Mouse (Mus musculus) ES-CJ7 (cell line): ENCODE data around the gene Aifm1.
"Not testable (repeated sequence)": the region's sequence is repeated elsewhere in the genome, so short reads cannot be mapped to it uniquely, and the experiment has no call there.

Source experiments
- DNase-seq: peaks from one replicate; pipeline ENCODE4 v3.0.0; 2011; ENCODE audit warnings: low read depth, low spot score

Aifm1 gene

DNA sequence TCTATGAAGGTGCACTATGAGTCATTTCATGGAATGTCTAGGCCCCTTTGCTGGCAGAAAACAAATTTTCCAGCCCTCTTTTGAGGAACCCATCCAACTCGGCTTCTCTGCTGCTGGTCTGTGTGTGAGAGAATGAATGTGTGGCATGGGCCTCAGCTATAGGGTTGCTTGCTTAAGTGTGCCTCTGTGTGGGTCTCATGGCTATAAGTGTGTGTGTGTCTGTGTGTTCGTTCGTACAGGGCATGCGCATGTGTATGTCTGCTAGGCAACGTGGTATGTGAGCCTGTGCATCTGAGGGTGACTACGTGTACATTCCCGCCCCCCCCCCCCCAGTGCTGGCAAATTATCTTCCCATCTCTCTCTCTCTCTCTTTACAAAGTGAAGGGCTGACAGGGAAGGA lies 52.9 kb downstream of the Aifm1 start:
- DNase-seq, result no peak

DNA sequence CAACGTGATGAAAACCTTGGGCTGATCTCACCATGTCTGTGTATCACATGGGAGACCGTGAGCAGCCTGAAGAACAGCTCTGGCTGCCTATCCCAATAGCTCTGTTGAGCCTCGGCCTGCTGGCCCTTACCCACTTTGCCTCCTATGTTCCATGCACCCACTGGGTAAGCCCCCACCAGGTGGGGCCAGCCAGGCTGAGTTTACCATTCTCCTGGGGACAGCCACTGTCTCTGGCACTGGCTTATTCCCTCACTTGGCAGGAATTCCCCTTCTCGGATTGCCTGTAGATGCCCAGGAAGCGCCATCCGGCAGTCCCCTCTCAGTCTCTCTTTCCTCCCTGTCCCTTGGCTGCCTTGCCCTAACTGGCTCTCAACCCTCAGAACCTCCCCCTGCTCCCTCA lies 56.4 kb downstream of the Aifm1 start:
- no peak for DNase-seq

- no peak for DNase-seq
These were observed 58.3 kb downstream of the Aifm1 start for GRCm38 (mm10) chrX:48455018-48455417.

DNA sequence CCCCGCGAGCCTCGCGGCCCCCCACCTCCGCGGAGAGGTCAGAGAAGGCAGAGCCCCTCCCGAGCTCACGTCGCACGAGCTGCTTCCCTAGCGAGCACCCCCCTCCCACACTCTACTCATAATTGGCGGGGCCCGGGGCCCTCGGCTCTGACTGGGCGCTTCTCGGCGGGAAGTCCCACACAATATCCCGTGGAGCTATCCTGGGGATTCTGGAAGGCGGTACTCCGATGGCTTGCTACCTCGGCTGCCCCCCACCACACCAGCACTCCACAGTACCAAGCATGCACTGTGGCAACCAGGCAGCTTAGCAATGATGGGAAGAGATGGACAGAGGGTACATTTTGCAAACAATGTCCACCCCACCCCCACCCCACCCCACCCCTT lies 58.9 kb downstream of the Aifm1 start:
- DNase-seq, result no peak

- DNase-seq, result peak; percentile 63
These were observed 59.4 kb downstream of the Aifm1 start for GRCm38 (mm10) chrX:48453736-48454494.

DNA sequence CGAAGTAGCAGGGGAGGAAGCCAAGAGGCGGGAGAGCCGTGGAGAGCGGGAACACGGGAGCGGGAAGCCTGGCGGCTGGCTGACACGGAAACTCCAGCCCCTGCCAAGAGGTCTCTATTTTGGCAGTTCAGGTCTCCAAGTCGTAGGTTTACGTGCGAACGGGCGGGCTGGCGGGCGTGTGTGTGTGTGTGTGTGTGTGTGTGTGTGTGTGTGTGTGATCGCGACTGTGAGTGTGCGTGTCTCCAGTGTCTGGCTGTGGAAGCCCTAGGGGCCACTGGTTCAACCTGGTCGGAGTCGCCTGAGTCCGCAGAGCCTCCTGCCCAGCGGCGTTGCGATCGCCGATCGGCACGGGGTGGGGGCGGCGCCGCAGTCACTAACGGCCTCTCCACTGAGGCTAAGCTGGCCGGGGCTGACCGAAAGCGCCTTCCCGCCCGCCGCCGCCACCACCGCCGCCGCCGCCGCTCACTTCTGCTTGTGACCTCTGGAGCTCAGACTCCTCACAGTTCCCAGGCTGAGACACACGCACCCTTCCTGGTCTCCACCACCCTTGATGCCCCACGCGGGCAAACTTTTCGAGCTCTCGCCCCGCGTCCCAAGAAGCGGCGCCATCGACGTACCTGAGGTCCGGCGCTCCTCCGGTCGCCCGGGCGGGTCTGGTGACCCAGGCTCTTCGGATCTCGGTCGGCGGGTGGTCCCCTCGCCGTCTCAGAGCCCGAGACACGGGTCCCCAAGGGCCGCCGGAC lies 60.3 kb downstream of the Aifm1 start:
- no peak for DNase-seq

GRCm38 (mm10) chrX:48452231-48452890 lies 61.0 kb downstream of the Aifm1 start:
- no peak for DNase-seq

GRCm38 (mm10) chrX:48449646-48450045 lies 63.7 kb downstream of the Aifm1 start:
- DNase-seq, result no peak

DNA sequence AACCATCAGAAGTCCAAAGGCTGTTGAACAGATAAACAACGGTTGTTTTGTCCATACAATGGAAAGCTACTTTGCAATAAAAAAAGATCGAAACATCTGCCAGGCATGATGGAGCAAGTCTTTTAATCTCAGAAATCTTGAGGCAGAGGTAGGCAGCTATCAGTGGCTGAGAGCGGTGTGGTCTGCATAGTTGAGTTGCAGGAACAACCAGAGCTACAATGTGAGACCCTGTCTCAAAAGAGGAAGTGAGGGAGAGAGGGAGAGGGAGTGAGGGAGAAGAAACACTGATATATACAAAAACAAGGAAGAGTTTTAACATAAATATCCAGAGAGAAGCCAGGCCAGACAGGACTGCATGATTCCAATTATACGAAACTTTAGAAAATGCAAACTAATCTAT lies 68.7 kb downstream of the Aifm1 start:
- no peak for DNase-seq

DNA sequence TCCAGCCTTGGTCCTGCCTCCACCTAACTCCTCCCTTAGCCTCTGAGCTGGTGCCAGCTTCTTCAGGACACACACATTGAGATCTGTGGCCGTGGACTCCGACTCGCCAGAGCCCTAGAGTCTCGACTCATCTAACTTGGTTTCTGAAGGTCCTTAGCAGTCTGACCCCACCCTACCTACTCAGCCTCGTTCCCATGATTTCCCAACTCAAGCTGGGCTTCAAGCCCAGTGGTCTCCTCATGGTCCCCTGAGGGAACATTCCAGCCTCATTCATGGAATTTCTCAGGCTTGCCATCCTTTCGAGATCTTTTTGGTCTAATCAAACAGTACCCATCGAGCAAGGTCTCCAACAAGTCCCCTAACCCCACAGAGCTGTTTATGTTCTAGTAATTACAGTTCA lies 71.4 kb downstream of the Aifm1 start:
- DNase-seq, result no peak

DNA sequence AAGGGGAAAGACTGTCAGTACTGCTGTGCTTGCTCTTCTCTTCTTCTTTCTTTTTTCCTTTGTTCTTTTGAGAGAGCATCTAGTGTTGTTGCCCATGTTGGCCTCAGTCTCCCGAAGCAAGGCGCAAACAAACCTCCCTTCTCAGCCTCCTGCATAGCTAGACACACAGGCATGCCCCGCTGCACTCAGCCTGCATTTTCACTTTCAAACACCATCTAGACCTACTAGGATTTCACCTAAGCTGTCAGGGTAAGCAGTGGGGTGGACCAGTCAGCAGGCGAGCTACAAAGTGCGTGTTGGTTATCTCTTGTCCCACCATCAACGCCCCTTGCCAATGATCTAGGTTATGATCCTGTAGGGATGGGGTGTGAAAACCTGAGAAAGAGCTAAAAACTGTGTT lies 71.8 kb downstream of the Aifm1 start:
- no peak for DNase-seq

- no peak for DNase-seq
These were observed 74.3 kb downstream of the Aifm1 start for GRCm38 (mm10) chrX:48439036-48439435.

GRCm38 (mm10) chrX:48436082-48436481 lies 77.3 kb downstream of the Aifm1 start:
- not testable (repeated sequence) for DNase-seq

- no peak for DNase-seq
These were observed 77.9 kb downstream of the Aifm1 start for GRCm38 (mm10) chrX:48435477-48435900.

GRCm38 (mm10) chrX:48434251-48434650 lies 79.1 kb downstream of the Aifm1 start:
- no peak for DNase-seq

DNA sequence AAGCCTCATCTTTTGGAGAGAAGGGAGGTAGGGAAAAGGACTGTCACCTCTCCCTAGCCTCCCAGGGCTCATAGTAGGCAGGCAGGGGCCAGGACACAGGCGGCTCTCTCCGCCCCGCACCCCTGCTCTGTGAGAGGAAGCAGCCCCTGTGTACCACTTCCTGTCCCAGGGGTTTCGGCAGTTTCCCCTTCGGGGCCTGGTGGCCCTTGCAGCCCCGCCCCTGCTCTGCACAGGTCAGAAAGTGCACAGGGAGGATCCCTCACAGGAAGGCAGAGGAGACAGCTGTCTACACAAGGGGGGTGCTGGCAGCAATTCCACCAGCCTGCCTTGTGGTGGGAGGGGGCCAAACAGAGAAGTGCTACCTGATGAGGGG lies 79.8 kb downstream of the Aifm1 start:
- peak; percentile 55 for DNase-seq

DNA sequence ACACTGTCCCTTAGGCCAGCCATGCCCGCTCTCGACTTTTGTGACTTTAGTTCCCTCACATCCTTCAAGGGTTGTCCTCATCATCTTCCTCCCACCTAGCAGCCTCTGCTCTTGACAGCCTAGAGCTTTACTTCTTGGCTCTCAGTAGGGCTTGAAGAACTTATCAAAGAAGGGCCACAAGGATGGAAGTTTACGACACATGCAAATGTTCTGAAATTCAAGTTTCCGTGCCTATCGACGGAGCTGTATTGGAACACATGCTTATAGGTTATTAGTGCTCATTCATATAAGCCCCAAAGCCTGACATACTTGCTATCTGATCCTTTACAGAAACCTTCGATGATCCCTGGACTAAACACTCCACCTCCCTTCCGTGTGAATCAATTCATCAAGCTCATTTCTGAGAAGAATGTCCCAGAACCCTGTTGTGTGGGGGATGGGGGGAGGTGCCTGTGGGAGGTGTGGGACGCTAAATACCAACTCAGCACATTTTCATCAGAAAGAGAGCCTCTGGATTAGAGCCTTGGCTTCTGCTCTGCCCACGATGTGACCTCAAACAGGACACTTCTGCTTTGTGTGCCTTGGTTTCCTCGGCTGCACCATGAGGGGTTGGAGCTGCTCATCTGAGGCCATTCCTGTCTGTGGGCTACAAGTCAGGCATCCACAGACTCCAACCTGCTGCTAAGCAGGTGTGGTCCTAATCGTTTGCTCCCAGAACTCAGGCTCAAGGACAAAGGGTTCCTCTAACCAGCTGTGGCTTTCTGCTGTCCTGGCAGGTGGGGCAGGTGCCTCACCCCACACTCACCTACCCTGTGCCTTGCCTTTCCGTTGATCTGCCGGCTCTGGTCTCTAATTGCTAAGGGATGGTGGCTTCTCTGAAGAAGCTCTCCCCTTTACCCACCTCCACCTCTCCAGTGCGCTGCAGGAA lies 80.5 kb downstream of the Aifm1 start:
- peak; percentile 54 for DNase-seq

GRCm38 (mm10) chrX:48429538-48429937 lies 83.8 kb downstream of the Aifm1 start:
- peak; percentile 69 for DNase-seq

DNA sequence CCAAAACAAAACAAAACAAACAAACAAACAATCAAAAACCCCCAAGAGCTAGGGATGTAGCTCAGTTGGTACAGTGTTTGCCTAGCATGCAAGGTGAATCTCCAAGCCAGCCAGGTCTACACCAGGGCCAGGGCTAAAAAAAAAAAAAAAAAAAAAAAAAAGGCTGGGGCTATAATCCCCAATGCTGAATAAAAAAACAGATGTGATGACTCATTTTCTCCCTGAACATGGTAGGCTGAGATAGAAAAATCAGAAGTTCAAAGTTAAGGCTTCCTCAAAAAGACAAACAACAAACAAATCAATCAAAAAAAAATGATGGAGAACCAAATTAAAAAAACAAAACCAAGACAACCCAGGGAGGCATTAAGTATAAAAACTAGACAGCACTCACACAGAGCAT lies 84.3 kb downstream of the Aifm1 start:
- no peak for DNase-seq

- no peak for DNase-seq
These were observed 84.7 kb downstream of the Aifm1 start for GRCm38 (mm10) chrX:48428642-48429041.

- peak; percentile 15 for DNase-seq
These were observed 85.1 kb downstream of the Aifm1 start for GRCm38 (mm10) chrX:48428241-48428640.

GRCm38 (mm10) chrX:48425280-48425679 lies 88.1 kb downstream of the Aifm1 start:
- no peak for DNase-seq
